Mouse (Mus musculus) MEL (cell line): ENCODE measurements around the gene Gal. TPM values are rescaled to one million over a fixed set of nuclear protein-coding genes. Genes with fewer than 3 reads are reported as not detected.
A peak's percentile ranks its signal among the peaks of the same experiment; 100 is the strongest.

Source experiments
- DNase-seq: peaks from one replicate; pipeline ENCODE4 v3.0.0; 2011; ENCODE audit warnings: low read depth, low spot score
- H3K27ac ChIP-seq: 2 replicates; pipeline ENCODE4 v1.5.1; 2012; ENCODE audit warnings: low read depth, mild to moderate bottlenecking, control low read depth, low read length, moderate library complexity; ENCODE audit not compliant: control insufficient read depth
- H3K27me3 ChIP-seq, 2 experiments: fragments of 150-350 bp in 1 of 2; sonication (generic) in 1 of 2; 2 replicates each; pipeline ENCODE4 v1.6.1; 2012; ENCODE audit warnings: low read length in 2 of 2, mild to moderate bottlenecking in 2 of 2, improper control_type of control experiment in 1 of 2, moderate library complexity in 1 of 2; ENCODE audit not compliant: insufficient read depth in 2 of 2, control insufficient read depth in 1 of 2
- H3K36me3 ChIP-seq, 2 experiments: 2 replicates each; pipeline ENCODE4 v1.6.1; 2012 to 2014; ENCODE audit warnings: low read length in 2 of 2, improper control_type of control experiment in 1 of 2, inconsistent platforms in 1 of 2, mild to moderate bottlenecking in 1 of 2; ENCODE audit not compliant: insufficient read depth in 2 of 2, control insufficient read depth in 1 of 2
- H3K4me1 ChIP-seq, 2 experiments: fragments of 150-350 bp in 1 of 2; sonication (generic) in 1 of 2; 2 replicates each; pipeline ENCODE4 v1.6.1; 2012; ENCODE audit warnings: low read length in 2 of 2, improper control_type of control experiment in 1 of 2, mild to moderate bottlenecking in 1 of 2; ENCODE audit not compliant: insufficient read depth in 2 of 2, control insufficient read depth in 1 of 2
- H3K4me3 ChIP-seq, 2 experiments: fragments of 150-350 bp in 1 of 2; sonication (generic) in 1 of 2; 2 replicates each; pipeline ENCODE4 v1.5.1; 2012; ENCODE audit warnings: low read depth in 2 of 2, low read length in 2 of 2, mild to moderate bottlenecking in 2 of 2, moderate library complexity in 2 of 2, control low read depth in 1 of 2, improper control_type of control experiment in 1 of 2; ENCODE audit not compliant: control insufficient read depth in 1 of 2, insufficient read depth in 1 of 2
- H3K79me2 ChIP-seq: 2 replicates; pipeline ENCODE4 v1.6.1; 2012; ENCODE audit warnings: mild to moderate bottlenecking, low read length, moderate library complexity; ENCODE audit not compliant: control insufficient read depth, poor library complexity, insufficient read depth
- H3K9ac ChIP-seq: 2 replicates; pipeline ENCODE4 v1.6.1; 2012; ENCODE audit warnings: low read depth, mild to moderate bottlenecking, control low read depth, low read length, moderate library complexity; ENCODE audit not compliant: control insufficient read depth, poor library complexity, severe bottlenecking
- H3K9me3 ChIP-seq: fragments of 150-350 bp; sonication (generic); replicated peaks from 2 replicates; pipeline ENCODE4 v1.6.1; 2012; ENCODE audit warnings: mild to moderate bottlenecking, low read length, improper control_type of control experiment, moderate library complexity; ENCODE audit not compliant: insufficient read depth
- BHLHE40 ChIP-seq: IDR thresholded peaks from 2 replicates; pipeline ENCODE4 v1.6.1; 2012; ENCODE audit warnings: low read depth, mild to moderate bottlenecking, inconsistent platforms, low read length, improper control_type of control experiment, borderline replicate concordance
- CTCF ChIP-seq, 3 experiments: IDR thresholded peaks in 2 of 3; conservative IDR thresholded peaks in 1 of 3; 2 replicates each; pipeline ENCODE4 v1.5.1; 2011 to 2012; ENCODE audit warnings: low read length in 3 of 3, low read depth in 2 of 3, mild to moderate bottlenecking in 2 of 3, improper control_type of control experiment in 1 of 3, inconsistent platforms in 1 of 3, mixed read lengths in 1 of 3, moderate library complexity in 1 of 3; ENCODE audit not compliant: control insufficient read depth in 1 of 3, insufficient read depth in 1 of 3, poor library complexity in 1 of 3, severe bottlenecking in 1 of 3
- E2F4 ChIP-seq: IDR thresholded peaks from 2 replicates; pipeline ENCODE4 v1.6.1; 2011; ENCODE audit warnings: low read depth, low read length, improper control_type of control experiment, borderline replicate concordance
- ELF1 ChIP-seq: IDR thresholded peaks from 2 replicates; pipeline ENCODE4 v1.6.1; 2014; ENCODE audit warnings: low read depth, mild to moderate bottlenecking, inconsistent platforms, low read length, improper control_type of control experiment, moderate library complexity
- ETS1 ChIP-seq: IDR thresholded peaks from 2 replicates; pipeline ENCODE4 v1.6.1; 2012; ENCODE audit warnings: low read depth, mild to moderate bottlenecking, inconsistent platforms, low read length, improper control_type of control experiment, moderate library complexity
- GABPA ChIP-seq: IDR thresholded peaks from 2 replicates; pipeline ENCODE4 v1.6.1; 2012; ENCODE audit warnings: low read depth, mild to moderate bottlenecking, inconsistent platforms, low read length, improper control_type of control experiment, moderate library complexity
- GATA1 ChIP-seq: IDR thresholded peaks from 2 replicates; pipeline ENCODE4 v1.6.1; 2011; ENCODE audit warnings: low read depth, low read length, improper control_type of control experiment
- HCFC1 ChIP-seq: IDR thresholded peaks from 2 replicates; pipeline ENCODE4 v1.6.1; 2012; ENCODE audit warnings: low read depth, mild to moderate bottlenecking, inconsistent platforms, low read length, improper control_type of control experiment, moderate library complexity
- JUND ChIP-seq: IDR thresholded peaks from 2 replicates; pipeline ENCODE4 v1.6.1; 2011; ENCODE audit warnings: low read depth, mild to moderate bottlenecking, improper control_type of control experiment, low read length
- KAT2A ChIP-seq: conservative IDR thresholded peaks from 2 replicates; pipeline ENCODE4 v1.6.1; 2012; ENCODE audit warnings: low read depth, low read length, improper control_type of control experiment, inconsistent platforms
- MAFK ChIP-seq: IDR thresholded peaks from 2 replicates; pipeline ENCODE4 v1.6.1; 2011; ENCODE audit warnings: low read depth, mild to moderate bottlenecking, low read length, improper control_type of control experiment, borderline replicate concordance
- MAX ChIP-seq: IDR thresholded peaks from 2 replicates; pipeline ENCODE4 v1.6.1; 2011; ENCODE audit warnings: low read length, improper control_type of control experiment
- MAZ ChIP-seq: IDR thresholded peaks from 2 replicates; pipeline ENCODE4 v1.6.1; 2012; ENCODE audit warnings: low read depth, mild to moderate bottlenecking, inconsistent platforms, low read length, improper control_type of control experiment
- MXI1 ChIP-seq: IDR thresholded peaks from 2 replicates; pipeline ENCODE4 v1.6.1; 2011; ENCODE audit warnings: mild to moderate bottlenecking, low read depth, low read length, improper control_type of control experiment
- MYB ChIP-seq: IDR thresholded peaks from 2 replicates; pipeline ENCODE4 v1.6.1; 2011; ENCODE audit warnings: mild to moderate bottlenecking, low read depth, low read length, improper control_type of control experiment
- NELFE ChIP-seq: IDR thresholded peaks from 2 replicates; pipeline ENCODE4 v1.6.1; 2011; ENCODE audit warnings: low read depth, low read length, improper control_type of control experiment
- POLR2A ChIP-seq, 2 experiments: IDR thresholded peaks; 2 replicates each; pipeline ENCODE4 v1.6.1; 2011 to 2012; ENCODE audit warnings: low read length in 2 of 2, mild to moderate bottlenecking in 2 of 2, control low read depth in 1 of 2, improper control_type of control experiment in 1 of 2, low read depth in 1 of 2, moderate library complexity in 1 of 2; ENCODE audit not compliant: control insufficient read depth in 1 of 2, insufficient read depth in 1 of 2, poor library complexity in 1 of 2
- POLR2AphosphoS2 ChIP-seq: IDR thresholded peaks from 2 replicates; pipeline ENCODE4 v1.6.1; 2011; ENCODE audit warnings: low read length, improper control_type of control experiment
- RAD21 ChIP-seq: IDR thresholded peaks from 2 replicates; pipeline ENCODE4 v1.6.1; 2011; ENCODE audit warnings: mild to moderate bottlenecking, low read depth, low read length, improper control_type of control experiment
- SIN3A ChIP-seq: IDR thresholded peaks from 2 replicates; pipeline ENCODE4 v1.6.1; 2012; ENCODE audit warnings: low read length, improper control_type of control experiment, inconsistent platforms
- SMC3 ChIP-seq: IDR thresholded peaks from 2 replicates; pipeline ENCODE4 v1.6.1; 2011; ENCODE audit warnings: low read depth, low read length, improper control_type of control experiment
- TAL1 ChIP-seq: IDR thresholded peaks from 2 replicates; pipeline ENCODE4 v1.6.1; 2012; ENCODE audit warnings: mild to moderate bottlenecking, inconsistent platforms, low read length, moderate library complexity, mixed read lengths
- USF1 ChIP-seq: IDR thresholded peaks from 2 replicates; pipeline ENCODE4 v1.6.1; 2014; ENCODE audit warnings: low read depth, mild to moderate bottlenecking, inconsistent platforms, low read length, improper control_type of control experiment, moderate library complexity
- USF2 ChIP-seq, 2 experiments: IDR thresholded peaks; 2 replicates each; pipeline ENCODE4 v1.6.1; 2011 to 2012; ENCODE audit warnings: improper control_type of control experiment in 2 of 2, low read length in 2 of 2, borderline replicate concordance in 1 of 2, inconsistent platforms in 1 of 2, low read depth in 1 of 2, mild to moderate bottlenecking in 1 of 2; ENCODE audit not compliant: insufficient read depth in 1 of 2
- ZC3H11A ChIP-seq: IDR thresholded peaks from 2 replicates; pipeline ENCODE4 v1.6.1; 2012; ENCODE audit warnings: low read depth, mild to moderate bottlenecking, inconsistent platforms, low read length, improper control_type of control experiment
- ZKSCAN1 ChIP-seq: IDR thresholded peaks from 2 replicates; pipeline ENCODE4 v1.6.1; 2012; ENCODE audit warnings: low read depth, mild to moderate bottlenecking, inconsistent platforms, low read length, improper control_type of control experiment, moderate library complexity
- ZMIZ1 ChIP-seq: IDR thresholded peaks from 2 replicates; pipeline ENCODE4 v1.6.1; 2012; ENCODE audit warnings: low read depth, mild to moderate bottlenecking, inconsistent platforms, low read length, improper control_type of control experiment, moderate library complexity
- ZNF384 ChIP-seq: IDR thresholded peaks from 2 replicates; pipeline ENCODE4 v1.6.1; 2012; ENCODE audit warnings: low read depth, mild to moderate bottlenecking, inconsistent platforms, low read length, improper control_type of control experiment
- polyA plus RNA-seq, 2 experiments: library from polyadenylated mRNA; stranded (reverse) in 1 of 2; unstranded in 1 of 2; fragments of >175 nt in 1 of 2; fragments of >200 nt in 1 of 2; gene quantifications; 2 replicates each; pipeline versions ENCODE4 v1.2.1 to v1.2.4; 2012; ENCODE audit warnings: low replicate concordance in 2 of 2, low read depth in 1 of 2; ENCODE audit not compliant: insufficient read length in 2 of 2, insufficient read depth in 1 of 2, missing spikeins in 1 of 2
- total RNA-seq: library from RNA; depleted of rRNA; stranded (reverse); fragments of 300-350 nt; gene quantifications from 2 replicates; pipeline ENCODE4 v1.2.3, GENCODE M21; 2012

The Gal gene
- total and polyA plus RNA-seq, 3 experiments = not detected

DNA sequence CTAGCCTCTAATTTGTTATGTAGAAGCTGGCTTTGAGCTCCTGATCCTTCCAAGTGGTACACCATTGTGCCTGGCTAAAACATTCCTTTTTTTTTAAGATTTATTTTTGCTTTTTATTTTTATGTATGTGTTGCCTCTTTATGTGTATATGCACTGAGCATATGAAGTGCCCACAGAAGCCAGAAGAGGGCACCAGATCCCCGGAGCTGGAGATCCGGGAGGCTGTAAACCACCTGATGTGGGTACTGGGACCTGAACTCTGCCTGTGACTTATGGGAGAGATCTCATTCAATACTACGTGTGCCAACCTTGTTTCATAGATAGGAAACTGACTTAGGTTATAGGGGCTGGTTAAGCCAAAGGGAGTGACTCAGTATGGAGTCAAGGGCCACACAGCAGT is 46.1 kb downstream of the Gal start:
- H3K9me3 ChIP-seq = no peaks in the 10 kb centered on the region
- H3K4me3 ChIP-seq = no peak overlapping the region
- H3K4me1 ChIP-seq = no peaks in the 10 kb centered on the region
- no peaks in the 10 kb centered on the region for H3K79me2 ChIP-seq
- no peak overlapping the region for H3K9ac ChIP-seq
- no peak overlapping the region for H3K27ac ChIP-seq
- TF ChIP-seq MAFK = no peak
- no peak for TF ChIP-seq BHLHE40
- TF ChIP-seq MXI1 = no peak
- no peak for TF ChIP-seq POLR2A (IDR thresholded peaks at IDR 0.05; ENCODE audit: control insufficient read depth in 1 of 2, insufficient read depth in 1 of 2, low read depth in 1 of 2, low read length in 2 of 2, poor library complexity in 1 of 2)
- TF ChIP-seq CTCF (IDR thresholded peaks at IDR 0.05 in 2 of 3, conservative IDR thresholded peaks at IDR 0.05 in 1 of 3; ENCODE audit: control insufficient read depth in 1 of 3, insufficient read depth in 1 of 3, low read depth in 2 of 3, low read length in 3 of 3, poor library complexity in 1 of 3, severe bottlenecking in 1 of 3) = peak; percentile 22 to 33 (median 27); a peak in 3 of 6 replicates
- TF ChIP-seq ELF1 = no peak
- no peaks in the 10 kb centered on the region for H3K27me3 ChIP-seq
- no peaks in the 10 kb centered on the region for H3K36me3 ChIP-seq
- DNase-seq = no peak

DNA sequence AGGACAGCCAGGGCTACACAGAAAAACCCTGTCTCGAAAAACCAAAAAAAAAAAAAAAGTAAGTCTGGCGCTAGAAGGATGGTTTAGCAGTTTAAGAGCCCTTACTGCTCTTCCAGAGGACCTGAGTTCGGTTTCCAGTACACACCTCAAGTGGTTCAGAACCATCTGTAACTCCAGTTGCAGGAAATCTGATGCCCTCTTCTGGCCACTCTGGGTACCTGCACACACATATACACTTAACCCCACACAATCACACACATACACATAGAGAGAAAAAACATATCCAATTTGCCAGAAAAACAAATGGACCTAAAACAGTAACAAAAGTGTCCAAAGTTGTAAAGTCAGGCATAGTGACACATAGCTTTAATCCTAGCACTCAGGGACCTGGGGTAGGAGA is 49.3 kb downstream of the Gal start:
- DNase-seq = peak; percentile 23
- Histone ChIP-seq H3K9ac (no peak overlapping the region), H3K4me3 (no peak overlapping the region), H3K36me3 (peaks cover 0 to 7% of the 10 kb centered on the region in 2 experiments; a peak in 2 of 4 replicates), H3K4me1 (peaks cover 4 to 9% of the 10 kb centered on the region in 2 experiments; a peak in 3 of 4 replicates), H3K27ac (no peak overlapping the region), H3K27me3 (no peaks in the 10 kb centered on the region), H3K9me3 (no peaks in the 10 kb centered on the region), H3K79me2 (no peaks in the 10 kb centered on the region)
- TF ChIP-seq RAD21 (peak; percentile 12), HCFC1 (no peak), GABPA (no peak), ZKSCAN1 (no peak), MAX (no peak), ETS1 (no peak), MAFK (no peak), USF1 (no peak), KAT2A (no peak), E2F4 (no peak), MXI1 (no peak), POLR2AphosphoS2 (no peak), JUND (no peak), CTCF (IDR thresholded peaks at IDR 0.05 in 2 of 3, conservative IDR thresholded peaks at IDR 0.05 in 1 of 3; ENCODE audit: control insufficient read depth in 1 of 3, insufficient read depth in 1 of 3, low read depth in 2 of 3, low read length in 3 of 3, poor library complexity in 1 of 3, severe bottlenecking in 1 of 3) (peak; percentile 40 to 47 (median 41)), MAZ (no peak), NELFE (no peak), MYB (no peak), ZNF384 (no peak), SMC3 (peak; percentile 24), GATA1 (no peak), ZMIZ1 (no peak), TAL1 (no peak), ZC3H11A (no peak), SIN3A (no peak), USF2 (IDR thresholded peaks at IDR 0.05; ENCODE audit: borderline replicate concordance in 1 of 2, insufficient read depth in 1 of 2, low read depth in 1 of 2, low read length in 2 of 2) (no peak)
